Mouse (Mus musculus) liver, adult 2 months (tissue): Measurements from ENCODE around the gene Agr3. TPM values are rescaled to one million over a fixed set of nuclear protein-coding genes. Genes with fewer than 3 reads are reported as not detected.

ENCODE experiments used
- DNase-seq: peaks from one replicate; pipeline ENCODE4 v3.0.0-alpha.2; 2011; ENCODE audit warnings: low read depth, low spot score; ENCODE audit errors: extremely low read depth
- H3K27ac ChIP-seq: fragments of 200-500 bp; replicated peaks from 2 replicates; pipeline ENCODE4 v1.5.1; 2012; ENCODE audit warnings: low read depth, mild to moderate bottlenecking, control low read depth, inconsistent platforms, low read length; ENCODE audit not compliant: insufficient read depth
- H3K27me3 ChIP-seq: fragments of 200-500 bp; 2 replicates; pipeline ENCODE4 v1.6.1; 2012; ENCODE audit warnings: mild to moderate bottlenecking, moderate library complexity, low read length, inconsistent platforms; ENCODE audit not compliant: control insufficient read depth, insufficient read depth
- H3K36me3 ChIP-seq: fragments of 200-500 bp; 2 replicates; pipeline ENCODE4 v1.6.1; 2012; ENCODE audit warnings: low read length, inconsistent platforms; ENCODE audit not compliant: control insufficient read depth, insufficient read depth
- H3K4me1 ChIP-seq: fragments of 200-500 bp; 2 replicates; pipeline ENCODE4 v1.6.1; 2011; ENCODE audit warnings: low read length; ENCODE audit not compliant: control insufficient read depth, insufficient read depth
- H3K4me3 ChIP-seq: fragments of 200-500 bp; 2 replicates; pipeline ENCODE4 v1.5.1; 2011; ENCODE audit warnings: low read depth, mild to moderate bottlenecking, control low read depth, low read length, moderate library complexity; ENCODE audit not compliant: insufficient read depth
- H3K79me2 ChIP-seq: fragments of 200-500 bp; 2 replicates; pipeline ENCODE4 v1.6.1; 2012; ENCODE audit warnings: inconsistent platforms, mild to moderate bottlenecking, low read length, moderate library complexity; ENCODE audit not compliant: control insufficient read depth, insufficient read depth
- H3K9ac ChIP-seq: fragments of 200-500 bp; 2 replicates; pipeline ENCODE4 v1.6.1; 2012; ENCODE audit warnings: low read depth, mild to moderate bottlenecking, control low read depth, inconsistent platforms, low read length
- CTCF ChIP-seq: fragments of 200-500 bp; IDR thresholded peaks from 2 replicates; pipeline ENCODE4 v1.5.1; 2011; ENCODE audit warnings: low read depth, low read length, control low read depth
- POLR2A ChIP-seq: fragments of 200-500 bp; IDR thresholded peaks from 2 replicates; pipeline ENCODE4 v1.6.1; 2011; ENCODE audit warnings: low read length, control low read depth; ENCODE audit not compliant: insufficient read depth; ENCODE audit errors: extremely low read depth
- WGBS: fragments of 180-500 bp; shearing (Covaris S2); methylation state at CpG from one replicate; pipeline ENCODE4 v1.1.7; 2018; 5-methylcytosine and 5-hydroxymethylcytosine counted together
- polyA plus RNA-seq: library from polyadenylated mRNA; depleted of rRNA; stranded (reverse); fragments of >200 nt; gene quantifications from 2 replicates; pipeline ENCODE4 v1.2.3, GENCODE M21; 2012; rRNA removed
- total RNA-seq: library from RNA; depleted of rRNA; stranded (reverse); fragments of >200 nt; gene quantifications from 2 replicates; pipeline ENCODE4 v1.2.3, GENCODE M21; 2014; rRNA removed

The Agr3 gene
- total RNA-seq (not detected in 2 replicates), polyA plus RNA-seq (not detected in 2 replicates)

DNA sequence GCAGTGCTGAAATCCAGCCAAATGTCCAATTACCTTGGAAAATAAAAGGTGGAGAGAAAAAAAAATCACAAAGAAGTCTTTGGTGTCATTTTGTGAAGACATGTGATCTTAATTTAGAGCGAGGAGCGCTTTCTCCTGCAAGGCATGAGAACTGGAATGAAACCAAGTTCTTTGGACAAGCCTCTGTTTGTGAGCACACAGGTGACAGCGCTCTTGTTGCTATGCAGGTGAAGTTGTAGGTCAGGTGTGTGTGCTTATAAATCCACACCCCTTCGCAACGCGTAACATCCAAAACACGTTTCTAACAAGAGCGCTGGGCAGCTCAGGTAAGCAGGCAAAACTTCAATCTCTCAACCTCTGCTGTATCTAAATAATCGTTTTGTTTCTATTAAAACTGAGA, at the start of gene Agr3:
Gene Agr3 (plus strand): TSS at position 219 of the 400 bp plus-strand sequence.
- H3K4me3 ChIP-seq: no peak within 1 kb of the TSS
- no peaks in the 10 kb centered on the region for H3K4me1 ChIP-seq
- H3K27me3 ChIP-seq: no peaks in the 10 kb centered on the region
- no peak within 1 kb of the TSS for H3K27ac ChIP-seq
- no peaks in the 10 kb centered on the region for H3K36me3 ChIP-seq
- no peak for TF ChIP-seq CTCF
- TF ChIP-seq POLR2A: no peak
- 92% methylated on average over 9 of the region's 9 CpGs for WGBS
- no peak within 1 kb of the TSS for H3K9ac ChIP-seq
- H3K79me2 ChIP-seq: no peaks in the 10 kb centered on the region
- DNase-seq: no peak

GRCm38 (mm10) chr12:35884892-35885558, 40.4 kb upstream of the Agr3 start:
- 45% methylated on average over 9 of the region's 9 CpGs for WGBS

DNA sequence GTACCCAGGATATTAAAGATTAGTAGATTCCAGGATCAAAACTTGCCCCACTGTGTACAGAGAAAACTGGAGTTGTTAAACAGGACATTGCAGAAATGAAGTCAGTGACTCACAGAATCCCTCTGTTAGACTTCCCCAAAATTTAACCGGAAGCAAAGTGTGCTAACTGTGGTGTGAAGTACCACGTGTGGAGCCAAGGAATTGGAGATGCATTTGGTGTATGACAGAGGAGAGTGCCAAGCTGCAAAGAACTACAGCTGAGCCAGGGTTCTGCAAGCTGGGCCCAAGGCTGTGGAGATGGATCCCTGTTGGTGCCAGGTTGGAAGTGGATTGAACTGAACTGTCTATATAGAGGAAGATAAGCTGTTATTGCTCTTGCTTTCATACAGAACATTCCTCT, 36.0 kb upstream of the Agr3 start:
- no peak for TF ChIP-seq CTCF
- TF ChIP-seq POLR2A: no peak
- Histone ChIP-seq H3K79me2 (no peaks in the 10 kb centered on the region), H3K36me3 (no peaks in the 10 kb centered on the region), H3K9ac (no peak overlapping the region), H3K27me3 (no peaks in the 10 kb centered on the region), H3K4me1 (no peaks in the 10 kb centered on the region), H3K27ac (no peak overlapping the region), H3K4me3 (no peak overlapping the region)
- peak; percentile 18 for DNase-seq
- 59% methylated on average over 2 of the region's 2 CpGs for WGBS

More at GRCm38 (mm10) chr12:35884892-35885558, 40.4 kb upstream of the Agr3 start:
- Histone ChIP-seq H3K4me1 (no peaks in the 10 kb centered on the region), H3K4me3 (peak overlapping the region; percentile 7; the same call in 1 of the 2 replicates), H3K27me3 (no peaks in the 10 kb centered on the region), H3K27ac (no peak overlapping the region), H3K79me2 (no peaks in the 10 kb centered on the region), H3K36me3 (no peaks in the 10 kb centered on the region), H3K9ac (no peak overlapping the region)
- peak; percentile 38 for TF ChIP-seq CTCF
- no peak for TF ChIP-seq POLR2A
- peak; percentile 21 for DNase-seq

- H3K27ac ChIP-seq: no peak overlapping the region
- 74% methylated on average over 2 of the region's 2 CpGs for WGBS
- no peaks in the 10 kb centered on the region for H3K36me3 ChIP-seq
- no peak overlapping the region for H3K4me3 ChIP-seq
- no peak overlapping the region for H3K9ac ChIP-seq
- TF ChIP-seq POLR2A: no peak
- no peak for TF ChIP-seq CTCF
- DNase-seq: no peak
- H3K79me2 ChIP-seq: no peaks in the 10 kb centered on the region
- H3K27me3 ChIP-seq: no peaks in the 10 kb centered on the region
- H3K4me1 ChIP-seq: no peaks in the 10 kb centered on the region
Measured at GRCm38 (mm10) chr12:35890756-35891155, 34.7 kb upstream of the Agr3 start.

- no peak overlapping the region for H3K9ac ChIP-seq
- no peak overlapping the region for H3K27ac ChIP-seq
- no peak overlapping the region for H3K4me3 ChIP-seq
- no peaks in the 10 kb centered on the region for H3K79me2 ChIP-seq
- no peak for TF ChIP-seq POLR2A
- TF ChIP-seq CTCF: no peak
- no peaks in the 10 kb centered on the region for H3K27me3 ChIP-seq
- DNase-seq: peak; percentile 6
- no peaks in the 10 kb centered on the region for H3K4me1 ChIP-seq
- WGBS: 47% methylated on average over 6 of the region's 6 CpGs
- H3K36me3 ChIP-seq: no peaks in the 10 kb centered on the region
Measured at GRCm38 (mm10) chr12:35894304-35894900, 31.0 kb upstream of the Agr3 start.
